Mouse (Mus musculus) ES-CJ7 (cell line): ENCODE data around the gene Oxgr1.

ENCODE experiments used
- DNase-seq: peaks from one replicate; pipeline ENCODE4 v3.0.0; 2011; ENCODE audit warnings: low read depth, low spot score

The Oxgr1 gene

DNA sequence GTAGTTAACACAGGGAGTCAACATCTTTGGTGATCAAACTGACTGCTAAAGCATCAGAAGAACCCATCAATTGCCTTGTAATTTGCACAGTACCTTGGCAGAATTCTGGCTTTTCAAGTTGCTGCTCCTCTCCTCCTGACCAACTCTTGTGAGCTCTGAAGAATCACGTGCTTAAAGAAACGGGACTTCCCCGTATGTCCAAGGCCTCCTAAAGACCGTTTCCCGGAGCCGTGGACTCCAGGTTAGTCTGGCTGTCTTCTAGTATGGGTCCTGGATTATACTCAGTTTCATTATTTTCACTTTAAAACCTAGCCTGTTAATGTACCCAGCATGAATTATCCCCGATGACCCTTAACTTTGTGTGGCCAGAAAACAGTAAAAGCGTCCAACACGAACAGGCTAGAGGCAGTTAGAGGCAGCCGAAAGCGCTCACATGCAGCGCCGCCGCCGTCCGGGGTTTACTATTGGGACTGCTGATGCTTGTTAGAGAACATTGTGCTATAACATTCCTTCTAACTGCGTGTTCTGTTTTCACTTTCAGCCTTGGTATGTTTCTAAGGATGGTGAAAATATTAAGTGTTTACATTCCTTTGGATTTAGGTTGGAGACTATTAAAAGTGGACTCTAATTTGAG lies at the start of gene Oxgr1:
TSS of gene Oxgr1 (minus strand) at position 249 of the 634 bp plus-strand sequence.
- no peak for DNase-seq

DNA sequence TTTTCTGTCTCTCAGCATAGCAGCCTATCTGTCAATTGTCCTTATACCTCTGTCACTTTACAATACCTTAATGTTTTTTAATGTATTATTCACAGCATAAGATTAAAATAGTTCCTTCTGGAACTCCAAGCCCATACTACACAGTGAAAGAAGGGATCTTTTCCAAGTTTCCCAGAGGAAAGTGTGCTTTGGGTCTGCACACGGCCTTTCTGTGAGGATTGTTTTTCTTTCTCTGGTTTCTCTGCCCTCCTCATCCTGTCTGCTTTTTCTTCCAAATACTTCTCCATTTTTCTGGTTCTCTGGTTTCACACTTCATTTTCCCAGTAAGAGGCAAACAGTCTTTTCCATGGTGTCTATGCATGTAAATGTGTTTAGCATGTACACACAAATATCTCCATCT lies 48.2 kb upstream of the Oxgr1 start:
- DNase-seq: no peak

DNA sequence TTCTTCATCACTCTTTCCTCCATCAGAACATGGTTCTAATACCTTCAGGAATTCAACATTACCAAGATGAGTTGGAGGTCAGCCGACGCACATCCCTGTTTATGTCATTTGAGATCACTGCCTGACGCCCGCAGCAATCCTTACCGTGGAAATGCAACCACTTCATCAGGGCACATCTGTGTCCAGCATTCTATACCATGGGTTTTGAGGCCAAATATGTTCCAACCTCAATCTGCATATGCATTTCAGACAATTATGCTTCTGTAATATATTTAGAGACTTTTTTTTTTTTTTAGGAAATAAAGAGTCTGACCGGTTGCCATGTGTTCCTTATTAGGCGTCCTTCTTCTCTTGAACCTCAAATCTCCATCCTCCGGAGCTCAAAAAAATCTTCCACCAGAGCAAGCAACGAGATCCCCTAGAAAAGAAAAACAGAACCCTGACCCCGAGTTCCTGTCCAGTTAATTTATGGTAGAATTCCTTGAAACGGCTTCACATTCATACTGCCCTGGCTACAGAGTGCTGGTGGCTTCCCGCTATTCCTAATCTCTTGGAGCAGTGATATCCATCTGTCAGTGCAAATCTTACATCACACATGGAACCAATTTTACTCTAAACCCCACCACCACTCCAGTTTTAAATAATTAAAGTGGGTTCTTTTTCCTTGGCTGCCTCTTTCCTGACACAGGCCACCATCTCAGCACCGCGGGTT lies 47.6 kb upstream of the Oxgr1 start:
- no peak for DNase-seq

DNA sequence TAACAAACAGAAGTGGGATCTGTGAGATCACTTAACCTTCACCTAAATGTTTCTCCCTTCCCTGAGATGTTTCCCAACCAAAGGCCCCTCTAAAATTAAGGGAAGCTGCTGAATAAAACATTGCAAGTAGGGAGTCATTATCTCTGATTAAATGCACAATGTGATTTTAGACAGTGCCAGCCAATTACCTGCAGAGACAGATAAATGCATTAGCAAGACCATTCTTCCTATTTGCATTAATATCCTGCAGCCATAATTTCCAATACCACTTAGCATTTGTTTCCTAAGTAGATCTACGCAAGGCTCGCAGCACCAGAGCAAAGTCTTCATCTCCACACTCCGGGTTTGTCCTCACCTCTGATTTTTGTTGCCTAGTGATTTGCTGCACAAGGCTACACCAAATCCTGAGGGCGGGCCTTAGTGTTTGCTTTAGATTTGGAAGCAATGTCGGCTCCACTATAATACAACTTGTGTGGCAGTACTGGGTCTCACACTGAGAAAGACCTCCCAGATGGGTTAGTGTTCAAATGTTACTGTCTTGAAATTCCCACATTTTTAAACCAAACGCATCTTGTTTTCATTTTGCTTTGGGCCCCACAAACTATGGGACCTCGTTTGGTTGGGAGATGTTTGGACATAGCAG lies 46.9 kb upstream of the Oxgr1 start:
- DNase-seq: no peak

DNA sequence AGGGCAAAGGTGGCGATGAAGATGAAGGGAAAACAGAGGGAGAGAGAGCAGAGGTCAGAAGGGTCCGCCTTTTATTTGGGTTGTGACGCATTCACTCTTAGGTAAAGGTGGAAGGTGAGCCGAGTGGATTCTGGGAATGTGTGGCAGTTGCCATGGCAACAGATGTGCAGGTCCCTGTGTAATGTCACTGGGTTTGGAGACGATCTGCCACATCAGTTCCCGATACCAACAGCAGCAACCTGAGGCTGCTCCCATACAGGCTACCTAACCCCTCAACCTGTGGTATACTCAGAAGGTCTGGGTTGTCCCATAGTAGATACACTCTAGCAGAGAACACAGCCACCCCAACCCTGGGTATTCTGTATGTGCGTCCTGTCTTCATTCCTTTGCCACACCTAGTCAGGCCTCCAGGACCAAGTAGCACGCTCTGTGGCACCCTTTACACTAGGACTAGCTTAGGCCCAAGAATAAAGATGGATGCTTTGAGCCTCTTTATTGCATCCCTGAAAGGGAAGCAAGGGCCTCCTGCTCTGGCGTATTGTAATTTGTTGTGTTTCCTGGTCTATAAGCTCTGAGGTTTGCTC lies 41.9 kb upstream of the Oxgr1 start:
- no peak for DNase-seq

DNA sequence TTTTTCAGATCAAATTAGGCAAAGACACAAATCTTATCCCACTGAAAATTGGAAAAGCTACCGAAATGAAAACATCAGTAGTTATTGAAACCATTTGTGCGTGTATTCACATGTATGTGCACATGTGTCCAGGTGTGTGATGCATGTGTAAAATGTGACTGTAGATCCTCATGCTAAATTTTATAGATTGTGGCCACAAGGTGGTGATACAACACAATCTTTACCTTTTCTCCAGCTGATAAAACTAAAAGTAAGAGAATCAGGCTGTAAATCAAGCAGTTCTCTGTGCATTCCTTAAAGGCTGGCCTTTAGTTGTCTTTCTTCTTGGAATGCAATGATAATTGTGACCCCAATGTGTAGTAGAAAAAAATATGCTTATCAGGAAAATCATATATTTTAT lies 34.0 kb upstream of the Oxgr1 start:
- peak; percentile 21 for DNase-seq

DNA sequence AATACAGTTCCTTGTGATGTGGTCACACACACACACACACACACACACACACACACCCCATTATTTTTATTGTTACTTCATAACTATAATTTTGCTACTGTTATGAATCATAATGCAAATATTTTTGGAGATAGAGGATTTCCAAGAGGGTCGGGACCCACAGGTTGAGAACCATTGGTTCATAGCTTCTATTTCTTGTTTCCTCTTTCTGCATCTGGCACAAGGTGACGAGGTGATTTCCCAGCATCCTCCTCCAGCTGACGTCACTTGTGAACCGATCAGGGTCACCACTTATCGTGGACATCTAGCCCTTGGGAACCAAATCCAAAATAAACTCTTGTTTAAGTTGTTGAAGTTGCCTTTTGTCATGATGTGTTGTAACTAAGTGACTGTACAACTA lies 33.5 kb upstream of the Oxgr1 start:
- no peak for DNase-seq

DNA sequence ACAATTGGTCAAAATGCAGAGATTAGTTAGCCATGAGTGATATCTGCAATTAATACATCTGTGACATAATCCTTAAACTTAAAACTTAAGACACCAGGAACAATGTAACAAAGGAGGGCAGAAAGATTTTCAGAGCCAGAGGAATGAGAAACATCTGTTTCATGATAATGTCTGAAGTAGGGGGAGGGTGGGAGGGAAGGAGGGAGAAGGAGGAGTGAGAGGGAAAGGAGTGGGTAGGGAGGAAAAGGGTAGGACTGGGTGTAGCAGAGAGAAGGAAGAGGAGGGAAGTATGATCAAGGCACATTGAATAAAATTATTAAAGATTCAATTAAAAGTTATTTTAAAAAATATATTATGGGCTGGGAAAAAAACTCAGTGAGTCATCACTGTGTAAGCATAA lies 32.0 kb upstream of the Oxgr1 start:
- no peak for DNase-seq

DNA sequence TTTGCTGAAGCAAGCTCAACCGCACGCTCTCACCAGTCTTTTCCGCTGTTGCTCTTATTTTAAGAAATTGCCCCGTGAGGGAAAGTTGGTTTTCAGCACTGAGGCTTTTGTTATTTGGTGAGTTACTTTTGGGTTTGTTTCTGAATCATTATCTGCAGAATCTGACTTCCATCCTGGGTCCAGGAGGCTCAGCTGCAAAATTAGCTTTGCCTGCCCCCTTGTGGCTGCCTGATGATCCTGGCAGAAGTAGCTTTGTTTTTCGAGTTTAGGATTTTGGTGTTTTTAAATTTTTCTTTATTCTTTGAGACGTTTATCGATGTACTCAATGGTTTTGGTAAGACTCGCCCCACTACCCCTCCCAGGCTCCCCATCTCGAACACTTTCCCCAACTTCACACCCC lies 18.9 kb upstream of the Oxgr1 start:
- peak; percentile 31 for DNase-seq

DNA sequence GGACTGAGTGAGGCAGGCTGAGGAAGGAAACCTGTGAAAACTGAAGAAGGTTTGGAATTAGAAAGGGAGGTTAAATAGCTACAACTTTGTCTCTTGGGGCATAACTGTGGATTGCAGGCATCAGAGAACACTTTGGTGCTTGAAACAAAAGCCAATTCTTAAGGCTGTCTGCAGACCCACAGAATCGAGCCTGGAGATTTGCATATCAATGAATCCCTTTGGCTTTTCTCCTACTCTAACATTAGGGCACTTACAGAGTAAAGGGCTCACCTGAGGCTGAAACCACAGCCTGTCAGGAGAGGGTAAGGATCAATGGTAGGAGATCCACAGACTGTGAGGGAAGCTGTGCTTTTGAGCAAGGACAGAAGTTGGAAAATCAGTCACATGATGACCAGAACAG lies 8.8 kb downstream of the Oxgr1 start:
- peak; percentile 70 for DNase-seq

DNA sequence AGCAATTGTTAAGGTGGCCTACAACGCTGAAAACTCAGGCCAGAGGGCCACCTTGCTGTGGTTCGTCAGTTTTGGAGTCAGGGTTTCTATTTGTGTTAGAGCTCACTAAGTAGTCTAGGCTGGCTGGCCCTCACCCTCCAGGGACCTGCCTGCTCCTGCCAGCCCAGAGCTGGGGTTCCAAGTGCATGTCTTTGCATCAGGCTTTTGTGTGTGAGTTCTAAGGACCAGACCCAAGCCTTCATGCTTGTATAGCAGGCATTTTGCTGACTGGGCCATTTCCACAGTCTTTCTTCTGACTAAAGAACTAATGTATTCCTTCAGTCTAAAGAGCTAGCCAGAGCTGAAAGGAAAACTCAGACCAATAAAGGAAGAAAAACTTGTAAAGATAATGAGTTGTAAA lies 22.3 kb downstream of the Oxgr1 start:
- DNase-seq: no peak

DNA sequence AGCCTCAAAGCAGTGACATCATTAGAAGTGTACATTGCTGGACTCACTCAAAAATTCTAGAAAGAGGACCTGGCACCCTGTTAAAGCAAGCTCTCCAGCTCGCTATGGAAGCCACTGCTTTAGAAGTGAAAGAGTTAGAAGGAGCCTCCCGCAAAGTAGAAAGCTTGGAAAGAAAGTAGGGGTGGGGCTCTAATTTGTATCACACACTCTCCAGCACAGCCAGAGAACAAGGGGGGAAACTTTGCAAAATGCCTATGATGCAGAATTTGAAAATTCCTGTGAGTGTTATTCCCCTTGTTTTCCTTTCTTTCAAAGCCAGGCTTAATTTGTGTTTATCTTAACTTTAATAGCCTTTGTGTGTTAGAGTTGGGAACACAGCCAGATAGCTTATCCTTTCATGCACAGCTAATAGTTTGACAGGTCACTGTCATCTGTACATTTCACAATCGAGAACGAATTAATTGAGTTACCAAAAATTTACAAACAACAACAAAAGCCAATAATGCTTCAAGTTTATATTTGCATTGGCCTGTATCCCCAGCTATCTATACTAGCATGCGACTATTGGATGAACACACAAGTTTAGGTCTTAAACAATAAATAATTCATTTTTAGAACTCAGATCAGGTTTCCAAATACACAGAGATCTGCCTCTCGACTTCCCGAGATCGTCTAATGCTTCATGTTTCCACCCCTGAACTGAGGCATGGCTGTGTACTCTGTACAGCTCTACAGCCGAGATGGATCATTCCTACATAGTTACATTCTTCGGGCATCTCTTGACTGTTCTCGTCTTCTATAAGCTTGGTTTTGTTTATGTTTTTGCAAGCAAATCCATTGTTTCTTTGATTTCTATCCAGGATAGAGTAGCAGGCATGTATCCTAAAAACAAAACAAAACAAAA lies 32.0 kb downstream of the Oxgr1 start:
- DNase-seq: no peak

DNA sequence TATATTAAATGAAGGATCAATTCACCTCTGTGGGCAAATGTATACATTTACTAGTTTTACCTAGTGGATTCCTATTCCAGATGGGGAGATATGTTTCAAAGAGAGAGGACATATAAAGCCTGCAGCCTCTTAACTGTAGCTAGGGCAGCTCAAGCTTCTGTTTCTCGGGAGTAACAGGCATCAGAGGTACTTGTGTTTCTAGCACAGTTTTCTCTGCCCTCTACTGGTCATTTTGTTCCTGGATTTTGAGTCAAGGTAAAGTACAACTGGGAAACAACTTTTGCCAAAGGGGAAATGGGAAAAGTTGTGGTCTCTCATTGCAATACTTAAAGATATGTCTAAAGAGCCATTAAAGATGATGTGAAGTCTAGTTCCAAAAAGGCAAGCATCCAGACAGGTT lies 37.1 kb downstream of the Oxgr1 start:
- DNase-seq: peak; percentile 34

DNA sequence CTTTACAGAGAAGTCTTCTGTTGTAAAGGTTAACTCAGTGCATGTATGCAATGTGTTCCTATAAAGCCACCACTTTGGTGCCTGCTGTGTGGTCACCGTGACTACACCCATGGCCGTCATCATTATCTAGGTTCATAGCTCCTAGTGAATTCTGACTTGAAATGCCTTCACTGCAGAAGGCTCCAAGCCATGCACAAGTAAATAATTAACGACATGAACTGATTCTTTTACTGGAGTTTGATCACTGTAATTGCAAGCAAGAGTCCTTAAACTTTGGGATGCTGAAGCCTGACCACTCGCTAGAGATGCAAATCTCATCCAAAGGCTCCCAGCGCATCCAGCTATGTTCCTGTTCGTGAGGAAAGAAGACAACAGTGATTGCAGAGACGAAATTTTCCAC lies 38.6 kb downstream of the Oxgr1 start:
- no peak for DNase-seq

DNA sequence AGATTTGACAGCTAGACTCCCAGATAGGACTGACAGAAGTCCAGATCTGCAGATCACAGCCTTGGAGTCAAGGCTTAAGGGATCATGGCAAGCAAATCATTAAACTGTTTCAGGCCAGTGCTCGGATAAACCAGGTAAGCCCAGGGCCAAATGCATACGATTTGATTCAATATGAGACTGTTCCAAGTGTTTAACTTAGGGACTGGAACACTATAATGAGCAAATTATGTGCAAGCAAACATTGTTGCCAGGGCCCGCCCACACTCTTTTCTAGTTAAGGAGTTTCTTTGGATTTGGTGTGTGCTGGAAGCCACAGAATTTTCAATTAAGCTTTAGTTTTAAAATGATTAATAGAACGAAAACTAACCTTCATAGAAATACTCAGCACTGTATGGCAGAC lies 39.6 kb downstream of the Oxgr1 start:
- DNase-seq: no peak

DNA sequence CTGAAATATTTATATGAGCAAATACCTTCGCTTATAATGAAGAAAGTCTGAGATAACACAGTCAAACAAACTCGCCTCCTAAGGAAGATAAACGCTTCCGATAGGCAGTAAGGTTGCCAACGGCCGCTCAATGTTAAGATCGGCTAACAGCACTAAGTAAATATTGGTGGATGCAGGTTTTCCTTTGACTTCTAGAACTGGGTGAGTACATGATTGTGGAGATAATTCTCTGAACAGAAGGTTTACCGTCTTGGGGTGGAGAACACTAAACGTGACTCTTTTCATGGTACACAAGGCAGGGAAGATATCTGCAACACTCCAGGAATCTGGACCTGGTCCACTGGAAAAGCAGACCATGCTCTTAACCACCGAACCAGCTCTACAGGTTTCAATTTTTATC lies 52.6 kb downstream of the Oxgr1 start:
- no peak for DNase-seq

DNA sequence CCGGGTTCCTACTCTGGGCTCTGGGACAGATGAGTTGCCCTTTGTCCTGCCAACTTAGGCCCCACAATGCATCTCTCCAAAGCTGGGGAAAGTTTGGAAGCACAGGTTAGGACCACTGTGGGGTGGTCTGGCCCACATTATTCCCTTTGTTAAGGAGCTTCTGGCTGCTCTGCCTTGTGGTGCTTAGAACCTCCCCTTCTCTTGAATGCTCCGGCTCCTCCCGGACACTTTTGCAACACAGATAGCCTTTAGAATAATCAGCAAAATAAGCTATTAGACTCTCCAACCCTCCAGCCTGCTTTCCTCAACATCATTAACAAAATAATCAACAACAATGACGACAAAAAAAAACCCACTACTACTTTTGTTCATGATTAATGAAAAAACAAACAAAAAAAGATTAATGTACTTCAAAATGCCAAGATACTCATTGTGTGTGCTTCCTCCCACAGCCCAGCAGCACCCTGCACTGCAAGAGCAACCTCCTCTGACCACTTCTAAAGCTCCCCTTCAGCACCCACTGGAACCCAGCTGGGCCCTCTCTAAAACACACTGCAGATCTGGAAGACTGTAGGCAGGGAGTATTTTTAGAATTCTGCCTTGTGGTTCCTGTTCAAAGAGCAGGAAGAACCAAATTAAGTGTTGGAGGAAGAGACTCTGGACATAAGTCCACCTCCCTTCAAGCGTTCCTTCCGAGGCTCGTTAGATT lies 53.1 kb downstream of the Oxgr1 start:
- no peak for DNase-seq

DNA sequence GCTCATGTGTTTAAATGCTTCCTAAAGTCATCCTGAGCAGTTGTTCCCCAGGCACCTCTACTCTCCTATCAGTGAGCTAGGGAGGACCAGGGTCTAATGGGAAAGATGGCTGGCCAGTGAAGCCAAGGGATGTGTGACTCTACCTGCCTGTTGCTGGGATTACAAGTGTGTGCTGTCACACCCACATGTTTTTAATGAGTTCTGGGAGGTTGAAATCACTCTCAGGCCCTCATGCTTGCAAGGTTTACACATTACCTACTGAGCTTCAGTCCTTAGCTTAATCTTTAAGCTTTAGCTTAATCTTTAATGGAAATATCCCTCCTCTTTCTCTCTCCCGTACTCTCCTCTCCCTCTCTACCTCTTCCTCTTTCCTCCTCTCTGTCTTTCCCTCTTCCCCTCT lies 55.0 kb downstream of the Oxgr1 start:
- no peak for DNase-seq

DNA sequence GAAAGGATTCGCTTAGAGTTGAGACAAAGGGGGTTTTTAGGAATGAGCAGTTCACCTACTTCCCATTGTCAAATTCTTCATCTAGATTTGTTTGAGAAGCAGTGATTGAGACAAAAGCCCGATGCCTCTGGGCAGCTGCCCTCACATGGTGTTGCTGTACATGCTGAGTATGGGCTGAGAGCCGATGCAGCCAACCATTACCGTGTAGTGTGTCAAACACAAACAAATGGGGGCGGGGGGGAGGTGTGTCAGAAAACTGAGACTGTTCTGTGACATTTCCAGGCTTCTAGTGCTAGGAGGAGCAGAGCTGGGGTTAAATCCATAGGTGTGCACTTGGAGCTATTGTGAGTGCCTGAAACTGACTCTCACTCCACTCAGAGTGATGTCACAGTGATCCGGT lies 55.5 kb downstream of the Oxgr1 start:
- no peak for DNase-seq

DNA sequence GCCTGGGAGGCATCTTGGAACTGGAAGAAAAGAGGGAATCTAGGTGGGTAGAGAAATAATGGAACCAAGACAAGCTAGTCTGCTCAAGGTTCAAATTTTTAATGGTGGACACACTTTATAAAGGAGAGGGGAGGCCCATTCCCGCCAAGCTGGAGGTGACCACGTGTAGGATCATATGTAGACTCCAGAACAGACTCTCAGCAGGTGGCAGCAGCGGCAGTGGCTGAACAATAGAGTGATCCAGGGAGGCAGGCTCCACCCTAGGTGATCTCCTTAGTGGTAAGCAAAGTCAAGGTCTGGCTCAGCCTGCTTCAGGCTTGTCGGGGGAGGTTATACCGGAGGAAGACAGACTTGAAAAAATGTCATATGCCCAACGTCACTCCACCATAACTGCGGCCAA lies 55.9 kb downstream of the Oxgr1 start:
- DNase-seq: peak; percentile 58

DNA sequence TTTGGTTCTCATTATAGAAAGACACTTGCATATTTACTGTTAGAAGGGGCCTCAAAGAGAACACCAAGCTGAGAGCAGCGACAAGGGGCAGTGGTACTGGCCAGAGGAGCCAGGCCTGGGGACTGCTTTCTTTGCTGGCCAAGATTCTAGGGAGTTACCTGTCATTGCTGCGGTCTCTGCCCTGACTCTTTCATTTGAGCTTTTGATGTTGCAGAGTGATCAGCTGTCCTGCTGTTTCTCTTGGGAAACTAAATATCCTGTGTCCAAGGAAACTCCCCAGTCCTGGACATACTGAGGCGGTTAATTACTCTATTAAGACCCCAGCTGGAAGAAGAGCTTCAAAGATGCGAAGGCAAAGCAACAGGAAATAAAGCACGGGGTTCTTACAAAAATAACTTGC lies 60.9 kb downstream of the Oxgr1 start:
- no peak for DNase-seq
